Mouse (Mus musculus): Measurements from ENCODE around the gene Cog5.
"Not testable (repeated sequence)": the region's sequence is repeated elsewhere in the genome, so short reads cannot be mapped to it uniquely, and the experiment has no call there.

Gene Cog5

GRCm38 (mm10) chr12:31654197-31654964 lies at the start of gene Cog5, which contains the start of gene Dus4l:
TSS of gene Cog5 (plus strand) at chr12:31654869.
TSS of gene Dus4l (minus strand) at chr12:31654826.
- DNase-seq = peak; percentile 97 to 98

GRCm38 (mm10) chr12:31604894-31605293 lies 49.8 kb upstream of the Cog5 start:
- DNase-seq = no peak

GRCm38 (mm10) chr12:31608138-31608537 lies 46.5 kb upstream of the Cog5 start:
- no peak for DNase-seq

GRCm38 (mm10) chr12:31613353-31613752 lies 41.3 kb upstream of the Cog5 start:
- no peak for DNase-seq

- peak; percentile 6 to 15 for DNase-seq
These were observed 34.6 kb upstream of the Cog5 start for GRCm38 (mm10) chr12:31620106-31620505.

- DNase-seq = no peak
These were observed 29.7 kb upstream of the Cog5 start for GRCm38 (mm10) chr12:31625016-31625415.

GRCm38 (mm10) chr12:31628396-31628795 lies 26.3 kb upstream of the Cog5 start:
- DNase-seq = not testable (repeated sequence)

GRCm38 (mm10) chr12:31633970-31634342 lies 20.7 kb upstream of the Cog5 start:
- peak in 1 of 2 experiments; percentile 29 for DNase-seq

- DNase-seq = peak; percentile 82 to 90
These were observed 20.1 kb upstream of the Cog5 start, which contains the start of gene Bcap29 for GRCm38 (mm10) chr12:31634343-31635239. TSS of gene Bcap29 (minus strand) at chr12:31634658.

GRCm38 (mm10) chr12:31635240-31635607 lies 19.4 kb upstream of the Cog5 start:
- DNase-seq = no peak

- no peak for DNase-seq
These were observed 1.1 kb upstream of the Cog5 start for GRCm38 (mm10) chr12:31653611-31654010.

- no peak for DNase-seq
These were observed 352 bp downstream of the Cog5 start for GRCm38 (mm10) chr12:31654965-31655477.

- DNase-seq = no peak
These were observed 2.2 kb downstream of the Cog5 start for GRCm38 (mm10) chr12:31656841-31657240.

GRCm38 (mm10) chr12:31665999-31666398 lies 11.3 kb downstream of the Cog5 start:
- DNase-seq = no peak

- no peak for DNase-seq
These were observed 12.5 kb downstream of the Cog5 start for GRCm38 (mm10) chr12:31667187-31667586.

GRCm38 (mm10) chr12:31686679-31687078 lies 32.0 kb downstream of the Cog5 start:
- no peak for DNase-seq

- no peak for DNase-seq
These were observed 38.6 kb downstream of the Cog5 start for GRCm38 (mm10) chr12:31693278-31693677.

- DNase-seq = no peak
These were observed 46.1 kb downstream of the Cog5 start for GRCm38 (mm10) chr12:31700623-31701347.

GRCm38 (mm10) chr12:31701411-31701810 lies 46.7 kb downstream of the Cog5 start:
- DNase-seq = no peak

- DNase-seq = no peak
These were observed 49.2 kb downstream of the Cog5 start for GRCm38 (mm10) chr12:31703904-31704303.

- DNase-seq = no peak
These were observed 51.5 kb downstream of the Cog5 start for GRCm38 (mm10) chr12:31706168-31706567.

- no peak for DNase-seq
These were observed 52.9 kb downstream of the Cog5 start for GRCm38 (mm10) chr12:31707531-31707930.

- DNase-seq = no peak
These were observed 55.0 kb downstream of the Cog5 start for GRCm38 (mm10) chr12:31709665-31710064.
